Mouse (Mus musculus) mature B cell (primary cell): Measurements from ENCODE around the gene Cdc7.

Experiments
- in situ Hi-C: fragments of 300-500 bp; cut with MboI; formaldehyde crosslinking; loops from 2 replicates; pipeline ENCODE4 v1.14.3; 2019

The Cdc7 gene

DNA sequence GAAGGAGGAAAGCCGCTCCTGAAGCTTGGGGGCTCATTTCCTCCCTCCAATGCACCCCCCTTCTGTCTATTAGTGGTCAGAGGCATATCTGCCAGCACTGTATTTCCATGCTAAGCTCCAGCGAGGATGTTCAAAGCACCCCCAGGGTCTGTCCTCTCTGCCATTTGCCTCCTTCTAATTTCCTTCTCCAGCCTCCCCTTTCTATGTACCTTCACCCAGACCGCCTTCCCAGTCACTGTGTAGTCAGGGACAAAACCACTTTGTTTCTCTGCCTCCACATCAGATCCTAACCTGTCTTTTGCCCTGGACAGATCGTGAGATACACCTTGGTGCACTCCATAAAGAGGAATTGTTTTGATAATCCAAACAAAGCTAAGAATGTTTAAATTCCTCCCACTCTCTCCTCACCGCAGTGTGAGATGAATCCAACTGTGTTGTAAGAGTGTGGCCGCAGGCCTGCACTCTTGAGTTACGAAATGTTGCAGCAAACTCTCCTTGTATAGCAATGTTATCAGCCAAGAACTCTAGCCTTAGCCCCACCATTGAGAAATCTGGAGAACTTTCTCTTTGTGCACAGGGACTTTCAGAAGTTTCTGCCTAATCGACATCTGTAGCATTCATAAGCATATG lies 27.3 kb downstream of the Cdc7 start:
- in situ Hi-C loops = no loop called here

DNA sequence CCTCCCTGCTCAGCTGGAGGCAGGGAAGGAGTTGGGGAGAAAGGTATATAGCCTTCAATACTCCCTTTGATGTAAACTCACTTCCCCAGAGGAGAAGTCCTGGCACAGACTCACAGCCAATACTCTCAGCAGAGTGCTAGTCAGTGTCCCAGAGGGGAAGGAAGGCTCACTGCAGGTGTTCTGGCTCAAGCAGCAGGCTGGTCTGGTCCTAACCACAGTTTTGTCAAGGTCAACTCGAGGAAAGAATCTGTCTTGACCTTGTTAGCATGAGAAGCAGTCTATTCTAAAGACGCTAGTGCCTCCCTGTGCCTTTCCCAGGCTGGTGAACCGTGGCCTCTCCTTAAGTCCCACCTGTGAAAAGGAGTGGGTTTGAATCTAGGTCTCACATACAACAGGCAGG lies 30.6 kb downstream of the Cdc7 start:
- in situ Hi-C loops = no loop called here

- in situ Hi-C loops = no loop called here
These were observed 31.9 kb downstream of the Cdc7 start for GRCm38 (mm10) chr5:106995886-106996538.

DNA sequence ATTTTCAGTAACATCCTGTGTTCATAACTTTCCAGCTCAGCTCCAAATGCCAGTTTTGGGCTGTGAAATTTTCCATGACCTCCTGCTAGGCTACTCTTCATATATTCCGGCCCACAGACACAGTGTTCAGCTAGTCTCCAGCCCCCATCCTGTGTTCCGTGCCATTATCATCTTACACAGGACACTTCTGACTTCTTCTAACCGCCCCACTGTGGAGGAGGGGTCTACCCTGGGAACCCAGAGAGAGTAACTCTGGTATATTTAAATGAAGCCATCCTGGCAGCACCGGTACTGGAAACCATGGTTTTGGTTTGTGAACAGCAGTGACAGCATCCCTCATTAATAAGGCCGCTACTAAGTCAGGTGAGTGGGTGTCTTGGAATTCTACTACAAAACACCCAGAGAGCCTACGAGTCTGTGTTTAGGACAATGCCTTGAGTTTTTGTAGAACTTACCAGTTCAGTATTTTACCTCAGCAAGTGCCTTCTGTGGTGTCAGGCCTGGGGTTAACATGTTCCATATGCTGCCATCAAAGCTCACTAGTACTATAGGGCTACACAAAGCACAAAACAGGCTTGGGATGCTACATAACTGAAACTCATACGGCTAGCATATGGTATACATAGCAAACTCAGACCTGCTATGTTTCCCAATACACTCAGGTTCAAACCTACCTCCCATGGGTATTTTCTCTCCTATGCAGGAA lies 32.6 kb downstream of the Cdc7 start:
- in situ Hi-C loops = no loop called here

- in situ Hi-C loops = loop anchor here (25.0 kb wide), 1 partner anchor 286 kb away; the partner anchor contains the start of gene Tgfbr3
These were observed 37.4 kb downstream of the Cdc7 start for GRCm38 (mm10) chr5:107001396-107002090.

DNA sequence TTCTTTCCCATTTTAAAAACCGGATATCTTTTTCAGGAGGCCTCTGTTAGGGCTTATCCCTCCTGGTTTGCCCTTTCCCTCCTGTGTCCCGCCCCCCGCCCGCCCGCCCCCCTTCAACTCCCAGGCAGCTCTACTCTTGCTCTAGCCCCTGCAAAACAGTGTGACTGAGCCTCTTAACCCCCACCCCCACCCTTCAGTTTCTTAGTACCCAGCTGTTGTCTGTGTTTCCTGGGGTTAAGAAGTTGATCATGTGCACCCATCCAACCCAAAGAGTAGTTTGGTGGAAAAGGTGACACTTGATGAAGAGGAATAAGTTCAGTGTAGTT lies 37.9 kb downstream of the Cdc7 start:
- in situ Hi-C loops = loop anchor here (25.0 kb wide), 1 partner anchor 285 kb away; the partner anchor contains the start of gene Tgfbr3

DNA sequence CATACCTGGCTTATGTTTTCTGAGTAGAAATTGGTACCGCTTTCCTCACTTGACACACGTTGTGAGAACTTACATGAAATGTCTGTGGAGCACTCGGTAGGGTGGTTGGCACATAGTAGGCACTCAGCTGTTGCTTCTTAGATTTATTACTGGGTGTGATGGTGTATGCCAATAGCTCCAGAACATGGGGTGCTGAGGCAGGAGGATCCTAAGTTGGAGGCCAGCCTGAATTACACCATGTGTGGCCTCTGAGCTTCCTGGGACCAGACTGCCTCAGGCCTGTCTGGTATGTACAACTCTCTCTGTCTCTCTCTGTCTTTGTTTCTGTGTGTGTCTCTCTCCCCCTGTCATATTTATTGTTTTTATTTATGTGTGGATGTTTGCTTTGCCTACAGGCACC lies 45.6 kb downstream of the Cdc7 start:
- in situ Hi-C loops = loop anchor here (25.0 kb wide), 1 partner anchor 278 kb away; the partner anchor contains the start of gene Tgfbr3

GRCm38 (mm10) chr5:107010300-107010699 lies 46.2 kb downstream of the Cdc7 start:
- in situ Hi-C loops = loop anchor here (25.0 kb wide), 1 partner anchor 277 kb away; the partner anchor contains the start of gene Tgfbr3

- in situ Hi-C loops = loop anchor here (25.0 kb wide), 1 partner anchor 276 kb away; the partner anchor contains the start of gene Tgfbr3
These were observed 47.4 kb downstream of the Cdc7 start for GRCm38 (mm10) chr5:107011316-107012029.

GRCm38 (mm10) chr5:107012030-107012715 lies 48.1 kb downstream of the Cdc7 start:
- in situ Hi-C loops = loop anchor here (25.0 kb wide), 1 partner anchor 275 kb away; the partner anchor contains the start of gene Tgfbr3

DNA sequence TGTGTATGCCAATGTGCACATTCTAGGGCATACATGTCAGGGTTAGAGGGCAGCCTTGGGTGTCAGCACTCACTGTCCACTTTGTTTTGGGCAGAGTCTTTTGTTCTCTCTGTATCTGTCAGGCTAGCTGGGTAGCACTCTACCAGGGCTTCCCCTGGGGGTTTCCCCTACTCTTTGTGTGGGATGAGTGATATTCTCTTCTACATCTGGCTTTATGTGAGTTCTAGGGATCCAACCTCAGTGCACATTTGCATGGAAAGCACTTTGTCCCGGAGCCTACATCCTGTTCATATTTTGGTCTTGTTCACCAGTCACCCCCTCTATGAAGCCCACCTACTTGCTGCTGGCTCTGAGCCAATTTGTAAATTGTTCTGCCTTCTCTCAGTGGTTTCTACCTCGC lies 49.3 kb downstream of the Cdc7 start:
- in situ Hi-C loops = loop anchor here (25.0 kb wide), 1 partner anchor 274 kb away; the partner anchor contains the start of gene Tgfbr3

- in situ Hi-C loops = loop anchor here (25.0 kb wide), 1 partner anchor 273 kb away; the partner anchor contains the start of gene Tgfbr3
These were observed 50.0 kb downstream of the Cdc7 start for GRCm38 (mm10) chr5:107014146-107014545.

DNA sequence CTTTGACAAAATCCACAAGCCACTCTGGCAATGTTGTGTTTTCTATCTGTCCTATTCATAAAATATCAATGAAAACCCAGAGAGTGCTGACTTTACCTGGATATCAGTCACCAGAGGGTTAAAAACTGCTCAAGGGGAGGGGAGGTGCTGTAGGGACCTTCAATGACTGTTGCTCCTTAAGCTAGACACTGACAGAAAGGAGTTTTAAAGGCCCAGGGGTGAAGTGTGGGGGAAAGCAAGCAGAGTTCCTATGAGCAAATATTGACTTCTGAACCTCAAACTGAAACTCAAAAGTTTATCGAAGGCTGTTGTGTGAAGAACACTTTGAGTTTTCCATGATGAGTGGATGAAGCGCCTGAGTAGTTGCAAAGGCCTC lies 50.9 kb downstream of the Cdc7 start:
- in situ Hi-C loops = loop anchor here (25.0 kb wide), 1 partner anchor 272 kb away; the partner anchor contains the start of gene Tgfbr3

DNA sequence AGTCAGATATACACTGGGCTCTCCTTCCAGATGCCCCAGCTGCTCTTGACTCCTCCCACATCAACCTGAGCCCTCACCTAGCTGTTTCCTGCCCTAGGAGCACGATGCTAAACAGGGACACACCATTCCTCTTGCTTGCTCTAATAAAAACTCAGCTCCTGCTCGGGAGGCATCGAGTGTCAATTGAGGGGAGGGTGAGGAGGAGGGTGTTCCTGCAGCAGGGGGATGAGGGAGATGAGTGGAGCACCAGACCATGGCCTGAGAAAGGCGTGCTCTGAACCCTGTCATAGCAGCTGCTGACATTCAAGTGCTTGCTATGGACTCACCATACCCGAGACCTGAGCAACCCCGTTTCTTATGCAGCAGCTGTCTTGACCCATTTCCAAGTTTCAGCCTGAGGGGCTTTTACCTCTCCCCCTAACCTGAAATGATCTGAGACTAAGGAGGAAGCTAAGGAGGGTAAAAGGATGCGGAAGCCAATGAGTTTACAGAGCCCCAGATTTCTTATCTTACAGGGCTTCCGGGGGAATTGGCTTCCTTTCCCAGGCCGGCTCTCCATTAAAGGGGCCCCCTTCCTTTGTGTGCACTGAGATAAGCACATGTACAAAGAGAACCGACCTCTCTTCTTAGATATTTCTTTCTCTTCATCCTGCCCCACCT lies 51.4 kb downstream of the Cdc7 start:
- in situ Hi-C loops = loop anchor here (25.0 kb wide), 1 partner anchor 272 kb away; the partner anchor contains the start of gene Tgfbr3

DNA sequence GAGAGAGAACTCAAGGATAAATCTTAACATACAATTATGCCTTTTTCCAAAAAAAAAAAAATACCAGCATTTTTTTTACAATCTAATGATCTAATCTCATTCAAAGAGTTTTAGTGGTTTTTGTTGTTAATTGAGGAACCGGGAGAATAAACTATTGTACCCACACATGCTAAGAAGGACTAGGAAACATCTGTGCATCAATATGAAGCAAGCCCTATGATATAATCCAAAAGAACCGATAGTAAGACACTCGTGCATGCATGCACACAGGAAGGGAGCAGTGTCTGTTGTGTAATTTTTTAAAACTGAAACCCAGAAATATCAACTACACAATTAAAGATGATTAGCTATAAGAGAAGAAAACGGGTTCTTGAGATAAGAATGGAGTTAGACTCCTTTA lies 52.4 kb downstream of the Cdc7 start:
- in situ Hi-C loops = loop anchor here (25.0 kb wide), 1 partner anchor 271 kb away; the partner anchor contains the start of gene Tgfbr3

GRCm38 (mm10) chr5:107017544-107017943 lies 53.4 kb downstream of the Cdc7 start:
- in situ Hi-C loops = loop anchor here (25.0 kb wide), 1 partner anchor 270 kb away; the partner anchor contains the start of gene Tgfbr3

GRCm38 (mm10) chr5:107019057-107019456 lies 54.9 kb downstream of the Cdc7 start:
- in situ Hi-C loops = loop anchor here (25.0 kb wide), 1 partner anchor 268 kb away; the partner anchor contains the start of gene Tgfbr3

DNA sequence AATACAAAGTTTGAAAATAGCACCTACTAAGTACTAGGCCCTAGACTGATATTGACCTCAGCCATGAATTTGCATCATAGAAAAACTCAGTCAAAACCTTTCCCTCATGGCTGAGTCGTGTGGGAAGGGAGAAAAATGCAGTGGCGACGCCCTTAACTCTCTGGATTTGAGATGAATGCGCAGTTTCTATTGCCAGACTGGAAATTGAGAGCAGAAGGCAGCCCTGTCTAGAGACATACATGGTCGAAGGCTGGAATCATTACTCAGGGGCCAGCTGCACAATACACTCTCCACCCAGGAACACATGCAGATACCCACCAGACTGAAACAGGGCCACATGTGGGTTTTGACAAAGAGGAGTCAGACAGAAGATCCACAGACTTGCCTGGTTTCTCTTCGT lies 55.8 kb downstream of the Cdc7 start:
- in situ Hi-C loops = loop anchor here (25.0 kb wide), 1 partner anchor 267 kb away; the partner anchor contains the start of gene Tgfbr3

- in situ Hi-C loops = loop anchor here (25.0 kb wide), 1 partner anchor 267 kb away; the partner anchor contains the start of gene Tgfbr3
These were observed 56.2 kb downstream of the Cdc7 start for GRCm38 (mm10) chr5:107020366-107020765.
